Mouse (Mus musculus): ENCODE results near the gene Gm5724. TPM values are rescaled to one million over a fixed set of nuclear protein-coding genes. Genes with fewer than 3 reads are reported as not detected.

Gm5724 gene
- not detected in 2 replicates for total RNA-seq (2021)
- long read RNA-seq, experiment 1 = 0 reads
- long read RNA-seq, experiment 2 = 0 reads

GRCm38 (mm10) chr6:141773710-141774109, at the start of gene Gm5724:
Gm5724 (minus strand) TSS chr6:141773810.
- DNase-seq = no peak

GRCm38 (mm10) chr6:141797837-141798236, 24.2 kb upstream of the Gm5724 start:
- peak; percentile 54 for DNase-seq

GRCm38 (mm10) chr6:141774476-141774875, 866 bp upstream of the Gm5724 start:
- DNase-seq = no peak

- no peak for DNase-seq
These were observed 82.4 kb downstream of the Gm5724 start for GRCm38 (mm10) chr6:141691246-141691645.

- no peak for DNase-seq
These were observed 86.6 kb downstream of the Gm5724 start for GRCm38 (mm10) chr6:141687008-141687407.

Other genes starting within 250 kb of the Gm5724 start
- gene Slco1c1, start 249.4 kb downstream of the Gm5724 start, total RNA-seq (2021) = 0.15 and 0.41 TPM in 2 replicates
- gene Slco1b2, start 144.3 kb downstream of the Gm5724 start, total RNA-seq (2021) = 3.4 and 53.0 TPM in 2 replicates
- 1.3 and 13.3 TPM in 2 replicates for gene Slco1a4, start 82.4 kb upstream of the Gm5724 start, total RNA-seq (2021)
- gene Slco1a1, start 173.2 kb upstream of the Gm5724 start, total RNA-seq (2021) = 0.11 TPM in 1 of 2 replicates, not detected in the other
- gene Gm6614, start 237.6 kb upstream of the Gm5724 start, total RNA-seq (2021) = not detected in 2 replicates

Data from adrenal gland, postnatal 14 days (tissue).